Mouse (Mus musculus) heart, embryonic 11.5 days (tissue): Measurements from ENCODE around the gene Mmp3. TPM values are rescaled to one million over a fixed set of nuclear protein-coding genes. Genes with fewer than 3 reads are reported as not detected.
"Not testable (repeated sequence)": the region's sequence is repeated elsewhere in the genome, so short reads cannot be mapped to it uniquely, and the experiment has no call there.

Experiments
- ATAC-seq: fragments of 200-750 bp; cut with Nextera tagmentation; replicated peaks from 2 replicates; pipeline ENCODE4 v1.8.0; 2017; ENCODE audit warnings: moderate library complexity; ENCODE audit not compliant: insufficient number of reproducible peaks, low FRiP score, low TSS enrichment
- H3K27ac ChIP-seq: fragments of 300-500 bp; sonication (generic); 2 replicates; pipeline ENCODE4 v1.5.1; 2014; ENCODE audit warnings: mild to moderate bottlenecking, low read depth, low read length
- H3K27me3 ChIP-seq: fragments of 300-500 bp; sonication (generic); 2 replicates; pipeline ENCODE4 v1.6.1; 2014; ENCODE audit warnings: mild to moderate bottlenecking, low read length, mixed read lengths; ENCODE audit not compliant: control insufficient read depth, insufficient read depth
- H3K36me3 ChIP-seq: fragments of 300-500 bp; sonication (generic); 2 replicates; pipeline ENCODE4 v1.6.1; 2014; ENCODE audit warnings: mild to moderate bottlenecking, low read length, moderate library complexity, mixed read lengths; ENCODE audit not compliant: control insufficient read depth, insufficient read depth
- H3K4me1 ChIP-seq: fragments of 300-500 bp; sonication (generic); 2 replicates; pipeline ENCODE4 v1.6.1; 2014; ENCODE audit warnings: low read length; ENCODE audit not compliant: control insufficient read depth, insufficient read depth
- H3K4me2 ChIP-seq: fragments of 300-500 bp; sonication (generic); 2 replicates; pipeline ENCODE4 v1.6.1; 2014; ENCODE audit warnings: mild to moderate bottlenecking, moderate library complexity
- H3K4me3 ChIP-seq: fragments of 300-500 bp; sonication (generic); 2 replicates; pipeline ENCODE4 v1.5.1; 2014; ENCODE audit warnings: low read depth, low read length
- H3K9ac ChIP-seq: fragments of 300-500 bp; sonication (generic); 2 replicates; pipeline ENCODE4 v1.6.1; 2014; ENCODE audit warnings: mild to moderate bottlenecking, low read depth, low read length, moderate library complexity
- H3K9me3 ChIP-seq: fragments of 300-500 bp; sonication (generic); replicated peaks from 2 replicates; pipeline ENCODE4 v1.6.1; 2016; ENCODE audit warnings: low read length; ENCODE audit not compliant: control insufficient read depth
- WGBS: fragments of 180-500 bp; shearing (Covaris S2); extraction: QIAGEN DNeasy Blood & Tissue Kit; methylation state at CpG from one replicate; pipeline ENCODE4 v1.1.7; 2014; ENCODE audit not compliant: insufficient replicate concordance; 5-methylcytosine and 5-hydroxymethylcytosine counted together
- polyA plus RNA-seq: library from polyadenylated mRNA; unstranded; fragments of >200 nt; fragmentation: Nextera tagmentation; extraction: Ambion mirVana; gene quantifications from 2 replicates; pipeline ENCODE4 v1.2.1, GENCODE M21; 2014

Gene Mmp3
- polyA plus RNA-seq = not detected in 2 replicates

- no peak within 1 kb of the TSS for H3K4me3 ChIP-seq
- H3K9me3 ChIP-seq = no peaks in the 10 kb centered on the region
- H3K9ac ChIP-seq = no peak within 1 kb of the TSS
- H3K4me1 ChIP-seq = no peaks in the 10 kb centered on the region
- H3K36me3 ChIP-seq = no peaks in the 10 kb centered on the region
- no peak for ATAC-seq
- H3K27me3 ChIP-seq = no peaks in the 10 kb centered on the region
- H3K27ac ChIP-seq = no peak within 1 kb of the TSS
- 81% methylated on average over 2 of the region's 2 CpGs for WGBS
- no peak within 1 kb of the TSS for H3K4me2 ChIP-seq
Measured at GRCm38 (mm10) chr9:7445522-7445921, at the start of gene Mmp3. Gene Mmp3, plus strand, starts transcription at chr9:7445822.

GRCm38 (mm10) chr9:7396556-7396955 is 49.1 kb upstream of the Mmp3 start:
- not testable (repeated sequence) for H3K4me3 ChIP-seq, H3K4me1 ChIP-seq, H3K36me3 ChIP-seq, H3K9ac ChIP-seq, H3K27me3 ChIP-seq, ATAC-seq, H3K9me3 ChIP-seq, H3K27ac ChIP-seq, H3K4me2 ChIP-seq
- 76% methylated on average over 8 of the region's 8 CpGs for WGBS

GRCm38 (mm10) chr9:7453302-7453701 is 7.7 kb downstream of the Mmp3 start:
- Histone ChIP-seq H3K4me1 (no peaks in the 10 kb centered on the region), H3K36me3 (no peaks in the 10 kb centered on the region), H3K27me3 (no peaks in the 10 kb centered on the region), H3K9ac (no peak overlapping the region), H3K9me3 (no peaks in the 10 kb centered on the region), H3K27ac (no peak overlapping the region), H3K4me2 (no peak overlapping the region), H3K4me3 (no peak overlapping the region)
- no peak for ATAC-seq
- 78% methylated on average over 2 of the region's 2 CpGs for WGBS

GRCm38 (mm10) chr9:7470262-7470661 is 24.6 kb downstream of the Mmp3 start:
- H3K27ac ChIP-seq = no peak overlapping the region
- WGBS = 86% methylated on average over 1 of the region's 1 CpGs

GRCm38 (mm10) chr9:7483684-7484394 is 38.2 kb downstream of the Mmp3 start:
- Histone ChIP-seq H3K36me3 (no peaks in the 10 kb centered on the region), H3K27me3 (no peaks in the 10 kb centered on the region), H3K9ac (no peak overlapping the region), H3K9me3 (no peaks in the 10 kb centered on the region), H3K27ac (no peak overlapping the region), H3K4me2 (no peak overlapping the region), H3K4me3 (no peak overlapping the region), H3K4me1 (no peaks in the 10 kb centered on the region)
- WGBS = 73% methylated on average over 5 of the region's 5 CpGs
- ATAC-seq = no peak

More at GRCm38 (mm10) chr9:7470262-7470661, 24.6 kb downstream of the Mmp3 start:
- Histone ChIP-seq H3K4me2 (no peak overlapping the region), H3K36me3 (no peaks in the 10 kb centered on the region), H3K9me3 (no peaks in the 10 kb centered on the region), H3K4me3 (no peak overlapping the region), H3K27me3 (no peaks in the 10 kb centered on the region), H3K9ac (no peak overlapping the region), H3K4me1 (no peaks in the 10 kb centered on the region)
- no peak for ATAC-seq

- Histone ChIP-seq H3K9me3 (no peaks in the 10 kb centered on the region), H3K9ac (no peak overlapping the region), H3K36me3 (no peaks in the 10 kb centered on the region), H3K4me2 (no peak overlapping the region), H3K4me3 (no peak overlapping the region), H3K27me3 (no peaks in the 10 kb centered on the region), H3K27ac (no peak overlapping the region), H3K4me1 (no peaks in the 10 kb centered on the region)
- ATAC-seq = no peak
- WGBS = 69% methylated on average over 3 of the region's 3 CpGs
Measured at GRCm38 (mm10) chr9:7501138-7501537, 55.5 kb downstream of the Mmp3 start.

GRCm38 (mm10) chr9:7502051-7502450 is 56.4 kb downstream of the Mmp3 start, which contains the start of gene Mmp10:
Gene Mmp10, plus strand, starts transcription at chr9:7502352.
- no peak within 1 kb of the TSS for H3K4me3 ChIP-seq

More at GRCm38 (mm10) chr9:7502051-7502450, 56.4 kb downstream of the Mmp3 start, which contains the start of gene Mmp10:
- H3K27ac ChIP-seq = no peak within 1 kb of the TSS
- H3K27me3 ChIP-seq = no peaks in the 10 kb centered on the region
- H3K36me3 ChIP-seq = no peaks in the 10 kb centered on the region
- ATAC-seq = no peak
- no peak within 1 kb of the TSS for H3K9ac ChIP-seq
- H3K9me3 ChIP-seq = no peaks in the 10 kb centered on the region
- 70% methylated on average over 3 of the region's 3 CpGs for WGBS
- no peaks in the 10 kb centered on the region for H3K4me1 ChIP-seq
- no peak within 1 kb of the TSS for H3K4me2 ChIP-seq
